Mouse (Mus musculus) CH12.LX (cell line): ENCODE data around the gene Gm26602. TPM values are rescaled to one million over a fixed set of nuclear protein-coding genes. Genes with fewer than 3 reads are reported as not detected.

Experiments used
- DNase-seq: peaks from one replicate; pipeline ENCODE4 v3.0.0-alpha.2; 2013; ENCODE audit errors: extremely low read depth
- H3K27ac ChIP-seq: 2 replicates; pipeline ENCODE4 v1.5.1; 2012; ENCODE audit warnings: low read depth, mild to moderate bottlenecking, control low read depth, moderate library complexity; ENCODE audit not compliant: insufficient read depth
- H3K27me3 ChIP-seq: replicated peaks from 2 replicates; pipeline ENCODE3; 2012; ENCODE audit warnings: inconsistent platforms
- H3K36me3 ChIP-seq, 2 experiments: replicated peaks in 1 of 2; 2 replicates each; pipeline versions ENCODE3 to v1.6.1; 2012; ENCODE audit warnings: inconsistent platforms in 1 of 2, low read length in 1 of 2, mild to moderate bottlenecking in 1 of 2, mixed read lengths in 1 of 2, moderate library complexity in 1 of 2; ENCODE audit not compliant: control insufficient read depth in 1 of 2, insufficient read depth in 1 of 2
- H3K4me1 ChIP-seq, 2 experiments: 2 replicates each; pipeline ENCODE4 v1.6.1; 2012; ENCODE audit warnings: inconsistent platforms in 1 of 2, moderate library complexity in 1 of 2; ENCODE audit not compliant: insufficient read depth in 2 of 2, control insufficient read depth in 1 of 2
- H3K4me2 ChIP-seq: 2 replicates; pipeline ENCODE4 v1.6.1; 2012; ENCODE audit warnings: low read depth, mild to moderate bottlenecking, control low read depth; ENCODE audit not compliant: poor library complexity, insufficient read depth, severe bottlenecking
- H3K4me3 ChIP-seq, 3 experiments: fragments of 150-350 bp in 1 of 3; sonication (generic) in 1 of 3; replicated peaks in 1 of 3; 2 replicates each; pipeline versions ENCODE3 to v1.5.1; 2011 to 2012; ENCODE audit warnings: low read depth in 2 of 3, low read length in 2 of 3, mild to moderate bottlenecking in 2 of 3, moderate library complexity in 2 of 3, control low read depth in 1 of 3, improper control_type of control experiment in 1 of 3, inconsistent platforms in 1 of 3, mixed read lengths in 1 of 3; ENCODE audit not compliant: poor library complexity in 1 of 3
- H3K79me2 ChIP-seq: replicated peaks from 2 replicates; pipeline ENCODE4 v1.6.1; 2012; ENCODE audit warnings: mild to moderate bottlenecking, moderate library complexity; ENCODE audit not compliant: control insufficient read depth, poor library complexity, insufficient read depth, severe bottlenecking; ENCODE audit errors: extremely low read depth
- H3K9ac ChIP-seq: 2 replicates; pipeline ENCODE4 v1.6.1; 2012; ENCODE audit warnings: low read depth, mild to moderate bottlenecking, control low read depth, moderate library complexity; ENCODE audit not compliant: insufficient read depth
- H3K9me3 ChIP-seq: replicated peaks from 2 replicates; pipeline ENCODE3; 2012; ENCODE audit warnings: low read length, inconsistent platforms, mixed read lengths
- BHLHE40 ChIP-seq: IDR thresholded peaks from 2 replicates; pipeline ENCODE4 v1.6.1; 2011; ENCODE audit warnings: mild to moderate bottlenecking, low read depth, low read length, improper control_type of control experiment
- CHD1 ChIP-seq: IDR thresholded peaks from 2 replicates; pipeline ENCODE4 v1.6.1; 2012; ENCODE audit warnings: low read depth, low read length, improper control_type of control experiment, inconsistent platforms
- CHD2 ChIP-seq: IDR thresholded peaks from 2 replicates; pipeline ENCODE4 v1.6.1; 2011; ENCODE audit warnings: low read length, improper control_type of control experiment
- CTCF ChIP-seq, 2 experiments: IDR thresholded peaks in 1 of 2; conservative IDR thresholded peaks in 1 of 2; 2 replicates each; pipeline ENCODE4 v1.5.1; 2011 to 2012; ENCODE audit warnings: low read depth in 2 of 2, low read length in 2 of 2, improper control_type of control experiment in 1 of 2, inconsistent platforms in 1 of 2, mild to moderate bottlenecking in 1 of 2, moderate library complexity in 1 of 2
- ELF1 ChIP-seq: IDR thresholded peaks from 2 replicates; pipeline ENCODE4 v1.6.1; 2014; ENCODE audit warnings: low read depth, mild to moderate bottlenecking, inconsistent platforms, low read length, improper control_type of control experiment
- IRF4 ChIP-seq: IDR thresholded peaks from 2 replicates; pipeline ENCODE4 v1.6.1; 2014; ENCODE audit warnings: low read depth, mild to moderate bottlenecking, inconsistent platforms, low read length, improper control_type of control experiment
- JUN ChIP-seq: IDR thresholded peaks from 2 replicates; pipeline ENCODE4 v1.6.1; 2011; ENCODE audit warnings: low read depth, mild to moderate bottlenecking, low read length, improper control_type of control experiment, moderate library complexity; ENCODE audit not compliant: insufficient read depth
- JUND ChIP-seq: conservative IDR thresholded peaks from 2 replicates; pipeline ENCODE4 v1.6.1; 2011; ENCODE audit warnings: low read depth, low read length, improper control_type of control experiment
- KAT2A ChIP-seq: IDR thresholded peaks from 2 replicates; pipeline ENCODE4 v1.6.1; 2012; ENCODE audit warnings: low read length, improper control_type of control experiment, inconsistent platforms; ENCODE audit not compliant: insufficient replicate concordance
- MAFK ChIP-seq: IDR thresholded peaks from 2 replicates; pipeline ENCODE4 v1.6.1; 2011; ENCODE audit warnings: low read length, improper control_type of control experiment; ENCODE audit not compliant: insufficient replicate concordance
- MAZ ChIP-seq: IDR thresholded peaks from 2 replicates; pipeline ENCODE4 v1.6.1; 2012; ENCODE audit warnings: low read depth, mild to moderate bottlenecking, inconsistent platforms, low read length, improper control_type of control experiment, moderate library complexity
- MXI1 ChIP-seq: IDR thresholded peaks from 2 replicates; pipeline ENCODE4 v1.6.1; 2011; ENCODE audit warnings: mild to moderate bottlenecking, low read depth, low read length, improper control_type of control experiment
- NELFE ChIP-seq: IDR thresholded peaks from 2 replicates; pipeline ENCODE4 v1.6.1; 2011; ENCODE audit warnings: low read depth, low read length, improper control_type of control experiment
- NRF1 ChIP-seq: IDR thresholded peaks from 2 replicates; pipeline ENCODE4 v1.6.1; 2014; ENCODE audit warnings: low read depth, mild to moderate bottlenecking, inconsistent platforms, low read length, improper control_type of control experiment, moderate library complexity
- PAX5 ChIP-seq: IDR thresholded peaks from 2 replicates; pipeline ENCODE4 v1.6.1; 2012; ENCODE audit warnings: low read length, inconsistent platforms, mixed read lengths
- RAD21 ChIP-seq: IDR thresholded peaks from 2 replicates; pipeline ENCODE4 v1.6.1; 2011; ENCODE audit warnings: low read depth, mild to moderate bottlenecking, low read length, improper control_type of control experiment, moderate library complexity
- SMC3 ChIP-seq: IDR thresholded peaks from 2 replicates; pipeline ENCODE4 v1.6.1; 2011; ENCODE audit warnings: low read depth, low read length, improper control_type of control experiment
- TBP ChIP-seq: conservative IDR thresholded peaks from 2 replicates; pipeline ENCODE4 v1.6.1; 2011; ENCODE audit warnings: low read depth, low read length, improper control_type of control experiment
- TCF12 ChIP-seq: IDR thresholded peaks from 2 replicates; pipeline ENCODE4 v1.6.1; 2014; ENCODE audit warnings: low read depth, mild to moderate bottlenecking, inconsistent platforms, low read length, improper control_type of control experiment
- UBTF ChIP-seq: IDR thresholded peaks from 2 replicates; pipeline ENCODE4 v1.6.1; 2012; ENCODE audit warnings: low read depth, mild to moderate bottlenecking, inconsistent platforms, low read length, improper control_type of control experiment, moderate library complexity
- USF1 ChIP-seq: IDR thresholded peaks from 2 replicates; pipeline ENCODE4 v1.6.1; 2014; ENCODE audit warnings: low read depth, mild to moderate bottlenecking, inconsistent platforms, low read length, improper control_type of control experiment
- USF2 ChIP-seq: conservative IDR thresholded peaks from 2 replicates; pipeline ENCODE4 v1.6.1; 2011; ENCODE audit warnings: low read depth, low read length, improper control_type of control experiment
- ZMIZ1 ChIP-seq: IDR thresholded peaks from 2 replicates; pipeline ENCODE4 v1.6.1; 2012; ENCODE audit warnings: low read depth, mild to moderate bottlenecking, inconsistent platforms, low read length, improper control_type of control experiment
- ZNF384 ChIP-seq: IDR thresholded peaks from 2 replicates; pipeline ENCODE4 v1.6.1; 2012; ENCODE audit warnings: low read depth, low read length, improper control_type of control experiment, inconsistent platforms
- dilution Hi-C: fragments of 300-500 bp; cut with MboI; formaldehyde crosslinking; loops from 2 replicates; pipeline ENCODE4 v1.14.3; 2020; ENCODE audit warnings: low sequenced_read_pairs; ENCODE audit not compliant: extremely low pct_unique_long_range_greater_than_20kb, extremely low pct_ligation_motif_present
- in situ Hi-C: fragments of 300-500 bp; cut with MboI; formaldehyde crosslinking; loops from 3 replicates; pipeline ENCODE4 v1.14.3; 2019; ENCODE audit warnings: low sequenced_read_pairs, low pct_ligation_motif_present, low pct_unique_long_range_greater_than_20kb, mixed read lengths
- polyA plus RNA-seq: library from polyadenylated mRNA; unstranded; fragments of >175 nt; gene quantifications from 2 replicates; pipeline ENCODE4 v1.2.1, GENCODE M21; 2012; ENCODE audit warnings: low read depth; ENCODE audit not compliant: insufficient read length
- total RNA-seq, 2 experiments: library from RNA; depleted of rRNA; stranded (reverse); fragments of 300-350 nt in 1 of 2; fragments of >200 nt in 1 of 2; gene quantifications; 2 replicates each; pipeline ENCODE4 v1.2.3; 2012 to 2014

The Gm26602 gene
- total and polyA plus RNA-seq, 3 experiments = 8.1 TPM; not detected in 2

DNA sequence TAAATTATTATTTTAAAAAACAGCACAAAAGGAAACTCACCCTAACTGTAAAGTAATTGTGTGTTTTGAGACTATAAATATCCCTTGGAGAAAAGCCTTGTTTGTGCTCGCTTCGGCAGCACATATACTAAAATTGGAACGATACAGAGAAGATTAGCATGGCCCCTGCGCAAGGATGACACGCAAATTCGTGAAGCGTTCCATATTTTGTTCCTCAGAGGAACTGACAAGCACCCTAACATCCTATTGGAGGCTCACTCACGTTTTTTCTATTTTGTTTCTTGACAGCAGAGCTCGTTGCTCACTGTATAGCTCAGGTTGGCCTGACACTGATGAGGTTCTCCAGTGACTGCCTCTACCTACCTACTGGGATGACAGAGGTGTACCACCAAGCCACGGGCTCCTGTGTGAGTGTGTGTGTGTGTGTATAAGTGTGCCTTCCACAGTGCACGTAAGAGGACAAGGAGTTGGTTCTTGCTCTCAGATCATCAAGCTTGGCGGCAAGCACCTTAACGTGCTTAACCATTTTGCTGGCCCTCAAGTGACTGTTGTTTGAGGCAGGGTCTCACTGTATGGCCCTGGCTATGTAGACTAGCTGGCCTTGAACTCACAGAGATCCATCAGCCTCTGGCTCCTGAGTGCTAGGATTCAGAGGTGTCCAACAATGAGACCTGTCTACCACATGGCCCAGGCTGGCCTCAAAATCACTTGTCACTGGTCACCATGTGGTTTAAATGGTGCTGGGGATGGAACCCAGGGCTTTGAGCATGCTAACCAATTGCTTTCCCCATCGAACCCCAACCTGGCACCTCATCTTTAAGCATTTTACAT is 1.3 kb upstream of the Gm26602 start:
- no peaks in the 10 kb centered on the region for H3K27me3 ChIP-seq
- in situ Hi-C loops (no loop called here), dilution Hi-C loops (no loop called here)
- H3K4me3 ChIP-seq = peak overlapping the region; percentile 9 to 68 (median 48)
- TF ChIP-seq ZNF384 (no peak), CTCF (conservative IDR thresholded peaks at IDR 0.05 in 1 of 2, IDR thresholded peaks at IDR 0.05 in 1 of 2; ENCODE audit: low read depth in 2 of 2, low read length in 2 of 2) (no peak), CHD1 (no peak), JUND (no peak), RAD21 (no peak), USF2 (no peak), MXI1 (no peak), ELF1 (peak; percentile 90), CHD2 (no peak), TCF12 (no peak), JUN (no peak; the same call in 1 of the 2 replicates), USF1 (no peak), IRF4 (no peak), BHLHE40 (peak; percentile 50; the same call in 1 of the 2 replicates), PAX5 (no peak), NRF1 (peak; percentile 68), ZMIZ1 (no peak), SMC3 (no peak), KAT2A (no peak), NELFE (no peak), TBP (peak; percentile 99), UBTF (no peak), MAFK (peak; percentile 94), MAZ (no peak)
- peak; percentile 62 for DNase-seq
- H3K9ac ChIP-seq = no peak overlapping the region
- H3K36me3 ChIP-seq = peaks cover 23 to 71% of the 10 kb centered on the region in 2 experiments
- H3K4me1 ChIP-seq = peaks cover 7 to 19% of the 10 kb centered on the region in 2 experiments
- peaks cover 5% of the 10 kb centered on the region for H3K9me3 ChIP-seq
- peak overlapping the region; percentile 42; the same call in 1 of the 2 replicates for H3K27ac ChIP-seq
- no peaks in the 10 kb centered on the region for H3K79me2 ChIP-seq
- H3K4me2 ChIP-seq = 0 out of 2 replicates have a peak overlapping the region, but pooled peaks have one; percentile 17
